13 mouse cellular contexts compared by ENCODE assay signal in the genomic region with DNA sequence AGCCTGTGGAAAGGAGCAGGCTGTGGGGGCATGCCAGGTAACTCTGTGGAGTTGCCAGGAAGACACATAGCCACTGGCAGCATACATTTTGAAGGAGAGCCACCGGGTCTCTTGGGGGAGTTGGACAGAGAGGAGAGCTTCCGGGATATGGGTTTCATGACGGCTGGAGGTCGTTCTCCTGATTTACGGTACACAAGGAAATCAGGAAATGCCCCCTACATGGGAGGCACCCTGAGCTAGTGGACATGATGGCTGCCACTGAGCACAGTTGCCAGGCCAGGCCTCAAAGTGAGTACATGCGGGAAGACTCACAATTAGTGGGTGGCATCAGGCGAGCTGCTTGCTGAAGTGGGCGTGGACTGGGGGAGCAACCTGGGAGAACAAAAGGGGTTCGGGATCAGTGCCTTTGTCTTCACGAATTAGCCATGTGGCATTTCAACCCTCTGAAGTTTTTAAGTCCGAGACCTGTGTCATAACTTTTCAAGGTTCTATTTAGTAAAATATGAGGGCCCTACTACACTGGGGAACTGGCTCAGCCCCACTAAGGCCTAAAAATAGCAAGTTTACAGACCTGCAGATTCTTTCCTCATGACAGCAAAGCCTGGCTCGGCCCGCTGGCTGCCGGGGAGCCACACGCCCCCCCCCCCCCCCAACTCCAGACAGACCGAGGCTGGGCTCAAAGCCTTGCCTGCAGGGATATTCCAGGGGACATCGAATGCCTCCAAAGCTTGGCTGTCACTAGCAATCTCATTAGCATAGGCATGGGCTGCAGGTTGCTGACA. TPM values are rescaled to one million over a fixed set of nuclear protein-coding genes. Genes with fewer than 3 reads are reported as not detected.
A peak's percentile ranks its signal among the peaks of the same experiment; 100 is the strongest.
DNase-seq lines count a peak whose midpoint lies in the region; ATAC-seq and TF ChIP-seq lines count a peak whose summit lies in the region.
"Had no signal": no experiment of that assay in that cellular context is flagged by ENCODE, and none has a peak within 500 bp of the region (broad histone marks: within the 10 kb centered on the region; RNA-seq: fewer than 3 reads in every experiment).

No protein-coding gene starts in this region.

- peak overlapping the region; percentile 30; the same call in 1 of the 2 replicates for H3K27ac ChIP-seq in lung, embryonic 16.5 days (ENCODE audit: low read length)
- H3K27ac ChIP-seq in heart, postnatal 0 days (ENCODE audit: low read depth), result peak overlapping the region; percentile 92
- H3K27ac ChIP-seq in stomach, embryonic 16.5 days (ENCODE audit: low read length), result peak overlapping the region; percentile 82
- no peak overlapping the region for H3K27ac ChIP-seq in midbrain, embryonic 14.5 days (replicated peaks; ENCODE audit: low read depth, low read length)
- H3K27ac ChIP-seq: forebrain, embryonic 12.5 days had no signal

- no peaks in the 10 kb centered on the region; the same call in 1 of the 2 replicates for H3K27me3 ChIP-seq in lung, embryonic 16.5 days (ENCODE audit: control insufficient read depth, insufficient read depth, low read depth, low read length)
- no peaks in the 10 kb centered on the region for H3K27me3 ChIP-seq in heart, postnatal 0 days (ENCODE audit: control insufficient read depth, insufficient read depth, low read length)
- no peaks in the 10 kb centered on the region for H3K27me3 ChIP-seq in stomach, embryonic 16.5 days (ENCODE audit: control insufficient read depth, insufficient read depth, low read length)
- no peaks in the 10 kb centered on the region for H3K27me3 ChIP-seq in midbrain, embryonic 14.5 days (ENCODE audit: control insufficient read depth, insufficient read depth, low read length)

- TF ChIP-seq EP300 in heart, postnatal 0 days (IDR thresholded peaks at IDR 0.05; ENCODE audit: low read depth), result no peak

- no peaks in the 10 kb centered on the region for H3K36me3 ChIP-seq in lung, embryonic 16.5 days (ENCODE audit: control insufficient read depth, insufficient read depth, low read length)
- H3K36me3 ChIP-seq in heart, postnatal 0 days (replicated peaks; ENCODE audit: control insufficient read depth, insufficient read depth, low read length), result no peaks in the 10 kb centered on the region
- H3K36me3 ChIP-seq in stomach, embryonic 16.5 days (ENCODE audit: control insufficient read depth, insufficient read depth, low read length), result no peaks in the 10 kb centered on the region
- H3K36me3 ChIP-seq in midbrain, embryonic 14.5 days (ENCODE audit: control insufficient read depth, insufficient read depth, low read length), result no peaks in the 10 kb centered on the region
- H3K36me3 ChIP-seq: forebrain, embryonic 12.5 days had no signal

- intact Hi-C loops in gastrocnemius, postnatal 14 days (cut with DNase I; ENCODE audit: low total_unique reads), result no loop called here

- no peak overlapping the region for H3K9ac ChIP-seq in lung, embryonic 16.5 days (ENCODE audit: low read length)
- peak overlapping the region; percentile 21; the same call in 1 of the 2 replicates for H3K9ac ChIP-seq in heart, postnatal 0 days (replicated peaks; ENCODE audit: low read depth, low read length)
- H3K9ac ChIP-seq in stomach, embryonic 16.5 days (ENCODE audit: low read length), result peak overlapping the region; percentile 52
- no peak overlapping the region for H3K9ac ChIP-seq in midbrain, embryonic 14.5 days (replicated peaks; ENCODE audit: low read length)
- H3K9ac ChIP-seq: forebrain, embryonic 12.5 days had no signal

- 47% methylated on average over 17 of the region's 17 CpGs for WGBS in lung, embryonic 16.5 days
- WGBS in heart, postnatal 0 days, result 36% methylated on average over 17 of the region's 17 CpGs
- 37% methylated on average over 17 of the region's 17 CpGs for WGBS in stomach, embryonic 16.5 days
- WGBS in midbrain, embryonic 14.5 days, result 36% methylated on average over 17 of the region's 17 CpGs

- ATAC-seq in lung, embryonic 16.5 days (ENCODE audit: low read depth), result no peak; the same call in 1 of the 2 replicates
- ATAC-seq in heart, postnatal 0 days (ENCODE audit: insufficient read depth, low read depth), result peak; percentile 72
- peak; percentile 57; the same call in 1 of the 2 replicates for ATAC-seq in stomach, embryonic 16.5 days (ENCODE audit: insufficient read depth, low FRiP score)
- ATAC-seq in midbrain, embryonic 14.5 days (ENCODE audit: low FRiP score, low TSS enrichment), result no peak

- H3K4me1 ChIP-seq in lung, embryonic 16.5 days (replicated peaks; ENCODE audit: control insufficient read depth, insufficient read depth, low read length), result peaks cover 12% of the 10 kb centered on the region
- H3K4me1 ChIP-seq in heart, postnatal 0 days (ENCODE audit: control insufficient read depth, insufficient read depth), result peaks cover 43% of the 10 kb centered on the region
- peaks cover 20% of the 10 kb centered on the region for H3K4me1 ChIP-seq in stomach, embryonic 16.5 days (ENCODE audit: control insufficient read depth, insufficient read depth, low read length)
- H3K4me1 ChIP-seq in midbrain, embryonic 14.5 days (ENCODE audit: control insufficient read depth, insufficient read depth, low read length), result peaks cover 29% of the 10 kb centered on the region; the same call in 1 of the 2 replicates

- no peak overlapping the region for H3K4me2 ChIP-seq in lung, embryonic 16.5 days (ENCODE audit: low read depth, low read length)
- peak overlapping the region; percentile 45; the same call in 1 of the 2 replicates for H3K4me2 ChIP-seq in heart, postnatal 0 days (ENCODE audit: low read depth, low read length)
- H3K4me2 ChIP-seq in stomach, embryonic 16.5 days (ENCODE audit: low read depth, low read length), result peak overlapping the region; percentile 48
- no peak overlapping the region for H3K4me2 ChIP-seq in midbrain, embryonic 14.5 days (ENCODE audit: low read length)
- H3K4me2 ChIP-seq: forebrain, embryonic 12.5 days had no signal

- DNase-seq in lung, adult 18-20 months, result no peak
- DNase-seq in gastrocnemius, postnatal 14 days, result peak; percentile 74
- DNase-seq in heart, postnatal 0 days (ENCODE audit: low spot score), result peak; percentile 70
- no peak for DNase-seq in midbrain, embryonic 14.5 days
- DNase-seq in liver, result no peak
- DNase-seq: adrenal gland, adult 8-10 months; kidney, postnatal 25 days; right cerebral cortex, postnatal 14 days; thymus, postnatal 14 days had no signal

- no peaks in the 10 kb centered on the region for H3K9me3 ChIP-seq in lung, embryonic 16.5 days (ENCODE audit: control insufficient read depth, low read length)
- no peaks in the 10 kb centered on the region for H3K9me3 ChIP-seq in heart, postnatal 0 days (replicated peaks; ENCODE audit: control insufficient read depth, low read length)
- no peaks in the 10 kb centered on the region for H3K9me3 ChIP-seq in stomach, embryonic 16.5 days (replicated peaks; ENCODE audit: control insufficient read depth, low read length)
- no peaks in the 10 kb centered on the region for H3K9me3 ChIP-seq in midbrain, embryonic 14.5 days (ENCODE audit: control insufficient read depth, low read length)
- H3K9me3 ChIP-seq: forebrain, embryonic 12.5 days had no signal

- TF ChIP-seq CTCF in heart, postnatal 0 days (IDR thresholded peaks at IDR 0.05; ENCODE audit: low read depth), result no peak

- no peak overlapping the region for H3K4me3 ChIP-seq in lung, embryonic 16.5 days (ENCODE audit: low read length)
- H3K4me3 ChIP-seq in heart, postnatal 0 days (ENCODE audit: low read depth, low read length), result no peak overlapping the region
- 0 out of 2 replicates have a peak overlapping the region, but pooled peaks have one; percentile 15 for H3K4me3 ChIP-seq in stomach, embryonic 16.5 days (replicated peaks; ENCODE audit: low read length)
- no peak overlapping the region for H3K4me3 ChIP-seq in midbrain, embryonic 14.5 days (replicated peaks; ENCODE audit: low read depth, low read length)
- H3K4me3 ChIP-seq: forebrain, embryonic 12.5 days; myocyte had no signal

RNA-seq across cellular contexts. Expression of a gene that starts 8.3 kb away (rescaled TPM):
- polyA plus RNA-seq in lung, embryonic 16.5 days (2015; fragmentation: Nextera tagmentation; extraction: Ambion mirVana), result 5.0 and 5.1 TPM in 2 replicates
- total RNA-seq in gastrocnemius, postnatal 14 days (2021), result 1 to 10 TPM; 6.8 to 9.4 TPM
- total RNA-seq in heart, postnatal 0 days (2014; rRNA removed; ENCODE audit: low replicate concordance), result 6.5 and 10.6 TPM in 2 replicates
- 1.6 and 1.9 TPM in 2 replicates for polyA plus RNA-seq in heart, postnatal 0 days (2015; fragmentation: Nextera tagmentation; extraction: Ambion mirVana)
- 4.3 and 4.8 TPM in 2 replicates for polyA plus RNA-seq in stomach, embryonic 16.5 days (2015; fragmentation: Nextera tagmentation; extraction: Ambion mirVana)
- polyA plus RNA-seq in midbrain, embryonic 14.5 days (2014; fragmentation: Nextera tagmentation; extraction: Ambion mirVana), result 11.5 TPM in 2 replicates

RNA-seq across cellular contexts. Expression of a gene that starts 9.2 kb away (rescaled TPM):
- 86.6 and 89.2 TPM in 2 replicates for polyA plus RNA-seq in lung, embryonic 16.5 days (2015; fragmentation: Nextera tagmentation; extraction: Ambion mirVana)
- total RNA-seq in gastrocnemius, postnatal 14 days (2021), result 10 to 100 TPM; 39.5 to 44.5 TPM
- total RNA-seq in heart, postnatal 0 days (2014; rRNA removed; ENCODE audit: low replicate concordance), result 21.7 and 21.8 TPM in 2 replicates
- polyA plus RNA-seq in heart, postnatal 0 days (2015; fragmentation: Nextera tagmentation; extraction: Ambion mirVana), result 34.2 and 34.3 TPM in 2 replicates
- 108 and 114 TPM in 2 replicates for polyA plus RNA-seq in stomach, embryonic 16.5 days (2015; fragmentation: Nextera tagmentation; extraction: Ambion mirVana)
- polyA plus RNA-seq in midbrain, embryonic 14.5 days (2014; fragmentation: Nextera tagmentation; extraction: Ambion mirVana), result 57.3 and 82.8 TPM in 2 replicates

Comparison
In these comparisons a context has a peak if more than half of its experiments do, and no peak if none do; other contexts are left out.
1. ATAC-seq: peak in heart, postnatal 0 days (single experiment) and stomach, embryonic 16.5 days (single experiment); none in lung, embryonic 16.5 days (single experiment) and midbrain, embryonic 14.5 days (single experiment).
2. H3K4me2 ChIP-seq: peak in heart, postnatal 0 days (single experiment) and stomach, embryonic 16.5 days (single experiment); none in lung, embryonic 16.5 days (single experiment) and midbrain, embryonic 14.5 days (single experiment).
3. H3K9ac ChIP-seq: peak in heart, postnatal 0 days (single experiment) and stomach, embryonic 16.5 days (single experiment); none in lung, embryonic 16.5 days (single experiment) and midbrain, embryonic 14.5 days (single experiment).
4. DNase-seq: peak in gastrocnemius, postnatal 14 days (single experiment) and heart, postnatal 0 days (single experiment); none in lung, adult 18-20 months (0 of 2), midbrain, embryonic 14.5 days (single experiment) and liver (single experiment).